Mouse (Mus musculus) liver, adult (tissue): ENCODE measurements around the gene Cox19.

Source experiments
- GATA4 ChIP-seq: IDR thresholded peaks from 2 replicates; pipeline ENCODE4 v1.6.1; 2014; ENCODE audit warnings: mild to moderate bottlenecking, low read length; ENCODE audit not compliant: insufficient replicate concordance

The Cox19 gene

DNA sequence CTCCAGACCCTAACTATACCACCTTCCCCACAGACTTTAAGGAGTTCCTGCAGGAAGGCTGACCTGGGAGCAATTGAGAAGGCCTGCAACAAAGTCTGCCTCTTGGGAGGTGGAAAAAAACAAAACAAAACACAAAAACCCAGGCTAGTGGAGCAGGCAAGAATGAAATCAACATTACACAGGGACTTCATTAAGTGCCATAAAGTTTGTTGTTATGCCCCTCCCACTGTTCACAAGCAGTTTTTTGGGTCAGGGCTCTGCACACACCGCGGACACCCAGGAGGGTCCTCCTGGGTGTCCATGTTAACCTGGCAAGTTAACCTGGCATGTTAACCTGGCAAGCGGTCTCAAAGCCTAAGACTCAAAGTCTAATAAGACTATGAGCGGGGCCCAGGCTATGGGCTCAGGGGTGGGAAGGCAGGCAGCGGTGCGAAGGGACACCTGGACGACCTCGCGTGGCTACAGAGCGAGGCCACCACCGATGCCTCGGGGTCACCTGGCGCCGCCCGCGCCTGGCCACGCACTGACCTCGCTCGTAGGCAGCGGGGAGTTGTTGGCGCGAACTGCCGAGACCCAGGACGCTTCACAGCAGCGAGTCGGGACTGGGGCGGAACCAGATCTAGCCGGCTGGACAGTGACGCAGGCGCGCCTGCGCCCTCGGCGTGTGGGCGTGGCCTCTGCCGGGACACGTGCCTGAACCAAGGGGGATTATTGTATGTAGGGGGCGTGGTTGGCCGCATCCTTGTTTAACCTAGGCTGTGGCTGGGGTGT lies 20.6 kb upstream of the Cox19 start:
- TF ChIP-seq GATA4, result no peak

DNA sequence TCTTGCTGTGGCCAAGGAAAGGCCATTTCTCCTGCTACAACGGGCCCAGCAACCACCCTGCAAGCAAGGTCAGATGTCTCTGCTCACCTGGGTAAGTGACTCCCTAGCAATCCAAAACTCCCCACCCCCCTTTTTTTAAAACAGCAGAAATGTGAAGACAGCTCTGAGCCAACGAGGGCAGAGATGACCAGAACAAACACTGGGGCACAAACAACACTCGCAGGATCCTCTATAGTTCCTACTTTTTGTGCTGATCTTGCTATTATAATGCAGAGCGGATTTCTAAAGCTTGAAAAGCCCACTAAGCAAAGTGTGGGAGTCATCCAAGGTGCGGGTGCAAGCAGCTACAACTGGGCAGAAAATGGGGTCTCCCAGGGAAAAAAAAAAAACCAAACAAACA lies 19.9 kb upstream of the Cox19 start:
- no peak for TF ChIP-seq GATA4

DNA sequence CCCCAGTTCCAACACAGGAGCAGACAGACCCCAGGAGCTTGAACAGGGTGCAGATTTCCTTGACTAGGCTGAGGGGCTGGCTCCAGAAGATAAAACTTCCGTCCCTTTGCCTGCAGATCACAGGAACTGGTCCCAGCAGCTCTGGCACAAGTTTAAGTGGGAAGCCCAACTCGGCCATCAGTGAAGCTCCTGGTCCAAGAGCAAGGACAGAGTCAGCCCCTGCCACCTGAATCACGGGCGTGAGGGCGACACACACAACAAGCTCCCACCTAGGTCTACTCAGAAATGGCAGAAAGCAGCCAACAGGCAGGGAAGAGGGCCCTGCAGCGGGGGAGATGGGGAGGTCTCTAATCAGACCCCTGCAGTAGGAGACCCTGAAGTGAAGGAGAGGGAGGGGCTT lies 19.1 kb upstream of the Cox19 start:
- no peak for TF ChIP-seq GATA4

DNA sequence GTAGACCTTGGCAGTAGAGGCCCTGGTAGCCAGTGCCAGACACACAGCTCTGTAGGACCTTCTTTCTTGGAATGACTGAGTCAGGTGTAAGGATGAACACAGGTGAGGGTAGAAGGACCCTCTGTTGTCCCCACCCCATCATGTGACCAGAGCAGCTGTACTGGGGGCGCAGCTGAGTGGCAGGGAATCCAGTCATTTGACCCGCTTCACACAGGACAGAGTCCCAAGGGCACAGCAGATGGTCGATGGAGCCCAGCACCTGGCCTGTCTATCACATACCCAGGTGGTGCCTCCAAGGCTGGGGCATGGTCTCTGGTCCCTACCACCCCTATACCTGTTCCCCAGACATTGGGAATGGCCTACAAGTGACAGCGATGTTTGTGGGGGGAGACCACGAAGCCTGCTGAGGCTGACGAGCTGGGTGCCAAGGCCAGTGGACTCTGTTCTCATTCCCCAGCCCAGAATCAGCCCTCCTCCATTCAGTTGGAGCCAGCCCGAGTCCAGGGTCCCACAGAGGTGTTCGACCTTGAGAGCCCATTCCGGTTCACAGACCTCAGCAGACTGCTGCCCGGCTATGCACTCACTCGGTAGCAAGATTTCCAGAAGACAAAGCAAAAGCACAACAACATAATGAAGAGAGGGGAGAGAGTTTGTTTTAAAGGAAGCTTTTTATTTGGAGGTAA lies 17.6 kb upstream of the Cox19 start:
- no peak for TF ChIP-seq GATA4

DNA sequence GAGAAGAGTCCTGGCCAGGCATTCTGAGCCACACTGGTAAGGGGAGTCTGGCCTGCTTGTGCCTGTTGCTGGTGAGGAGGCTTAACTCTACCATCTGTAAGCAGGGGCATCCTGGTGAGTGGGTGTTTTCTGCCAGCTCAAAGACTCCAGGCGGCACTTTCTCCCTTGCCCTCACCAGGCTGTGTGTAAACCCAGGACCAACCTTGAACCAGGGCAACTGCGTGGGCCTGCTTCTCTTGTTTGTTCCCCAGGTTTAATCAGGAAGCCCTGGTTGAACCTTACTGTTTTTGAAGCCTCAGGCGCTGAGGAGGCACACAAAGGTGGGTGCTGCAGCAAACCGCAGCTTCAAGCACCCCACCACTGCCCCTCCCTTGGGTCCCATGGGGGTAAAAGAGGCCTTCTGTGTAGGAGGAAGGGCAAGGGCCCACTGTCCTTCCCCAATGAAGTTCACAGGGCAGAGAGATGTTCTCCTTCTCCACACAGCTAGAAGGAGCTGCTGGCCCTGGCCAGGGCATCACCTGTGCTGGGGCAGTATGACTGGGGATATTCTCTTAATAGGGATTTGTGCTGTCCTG lies 16.8 kb upstream of the Cox19 start:
- TF ChIP-seq GATA4, result no peak

DNA sequence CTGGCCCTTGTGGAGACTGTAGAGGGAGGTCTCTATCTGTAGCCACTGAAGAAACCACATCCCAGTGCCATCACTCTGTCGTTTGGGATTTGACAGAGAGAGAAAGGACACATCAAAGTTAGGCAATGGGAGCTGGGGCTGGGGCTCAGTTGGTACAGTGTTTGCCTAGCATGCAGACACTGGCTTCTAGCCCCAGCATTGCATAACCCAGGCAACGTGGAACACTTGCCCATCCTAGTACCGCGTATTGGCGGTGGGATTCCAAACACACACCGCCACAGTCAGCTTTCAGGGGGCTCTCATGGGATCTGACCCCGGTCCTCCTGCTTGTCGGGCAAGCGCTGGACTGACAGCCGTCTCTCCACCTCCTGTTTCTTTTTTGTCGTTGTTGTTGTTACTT lies 15.3 kb upstream of the Cox19 start:
- no peak for TF ChIP-seq GATA4

DNA sequence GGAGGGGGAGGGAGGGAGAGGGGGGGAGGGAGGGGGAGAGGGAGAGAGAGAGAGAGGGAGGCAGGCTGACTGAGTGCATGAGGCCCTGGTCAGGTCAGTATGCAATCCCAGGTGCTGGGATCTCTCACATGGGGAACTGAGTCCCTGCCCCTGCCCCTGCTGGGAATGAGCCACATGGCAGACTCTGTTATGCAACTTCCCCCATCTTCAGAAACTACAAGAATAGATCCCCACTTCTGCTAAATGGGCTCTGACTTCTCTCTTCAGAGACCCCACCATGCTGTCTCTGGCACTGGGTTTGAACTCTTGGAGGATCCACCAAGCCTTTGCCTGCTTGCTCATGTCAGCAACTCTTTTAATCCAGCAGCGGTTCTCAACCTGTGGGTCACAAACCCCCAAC lies 14.6 kb upstream of the Cox19 start:
- TF ChIP-seq GATA4, result no peak

DNA sequence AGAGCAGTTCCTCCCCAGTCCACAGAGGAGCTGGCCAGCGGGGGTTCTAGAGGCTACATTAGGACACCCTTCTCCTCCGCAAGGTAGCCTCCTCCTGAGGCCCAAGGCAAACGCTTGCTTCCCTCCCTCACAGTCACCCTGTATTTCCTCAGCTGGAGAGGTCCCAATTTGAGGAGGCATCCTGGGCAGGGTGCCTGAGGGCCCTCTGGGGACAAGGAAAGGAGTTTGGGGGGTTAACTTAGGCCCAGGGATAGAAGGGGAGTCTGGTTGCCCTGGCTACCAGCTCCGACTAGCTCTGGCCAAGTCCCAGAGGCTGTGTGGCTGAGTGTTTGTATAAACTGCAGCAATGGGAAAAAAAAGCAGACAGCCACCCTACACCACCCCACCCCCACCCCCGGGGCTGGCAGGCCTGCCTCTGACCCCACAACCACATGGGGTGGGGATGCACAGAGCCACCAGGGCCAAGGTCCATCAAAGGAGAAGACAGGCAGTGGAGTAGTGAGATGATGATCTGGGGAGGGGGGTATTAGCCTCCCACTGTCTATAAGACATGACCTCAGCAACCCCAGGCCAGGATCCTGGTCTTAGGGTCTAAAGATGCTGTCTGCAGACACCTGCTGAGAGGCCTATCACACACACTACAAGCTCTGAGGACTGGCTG lies 13.8 kb upstream of the Cox19 start:
- no peak for TF ChIP-seq GATA4

DNA sequence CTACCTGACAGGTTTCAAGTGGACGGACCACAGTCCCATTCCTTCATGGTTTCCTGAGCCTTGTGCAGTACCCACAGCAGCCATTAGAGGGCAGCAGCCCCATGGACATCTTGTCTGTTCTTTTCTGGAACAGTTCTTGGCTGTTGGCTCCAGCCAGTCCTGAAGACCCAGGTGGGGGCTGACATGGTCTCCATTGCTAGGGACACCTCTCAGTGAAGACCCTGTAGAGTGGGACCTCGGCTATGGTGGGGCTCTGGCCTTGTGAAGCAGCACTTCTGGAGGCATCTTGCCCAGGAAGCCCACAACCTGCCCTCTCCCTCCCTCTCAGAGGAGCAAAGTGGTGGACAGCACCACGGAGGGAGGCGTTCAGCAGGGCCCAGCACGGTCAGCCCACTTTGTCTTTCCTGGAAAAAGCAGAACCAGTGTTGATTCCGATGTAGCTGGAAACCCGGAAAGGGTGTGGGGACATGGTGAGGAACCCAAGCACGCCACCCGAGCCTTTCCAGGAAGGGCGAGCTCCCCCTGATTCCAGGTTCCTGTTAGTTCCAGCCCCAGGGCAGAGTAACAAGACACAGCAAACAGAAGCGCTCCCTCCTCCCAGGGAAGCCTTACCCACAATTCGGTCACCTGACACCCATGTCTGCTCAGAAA lies 13.2 kb upstream of the Cox19 start:
- peak; percentile 5; the same call in 1 of the 2 replicates for TF ChIP-seq GATA4

DNA sequence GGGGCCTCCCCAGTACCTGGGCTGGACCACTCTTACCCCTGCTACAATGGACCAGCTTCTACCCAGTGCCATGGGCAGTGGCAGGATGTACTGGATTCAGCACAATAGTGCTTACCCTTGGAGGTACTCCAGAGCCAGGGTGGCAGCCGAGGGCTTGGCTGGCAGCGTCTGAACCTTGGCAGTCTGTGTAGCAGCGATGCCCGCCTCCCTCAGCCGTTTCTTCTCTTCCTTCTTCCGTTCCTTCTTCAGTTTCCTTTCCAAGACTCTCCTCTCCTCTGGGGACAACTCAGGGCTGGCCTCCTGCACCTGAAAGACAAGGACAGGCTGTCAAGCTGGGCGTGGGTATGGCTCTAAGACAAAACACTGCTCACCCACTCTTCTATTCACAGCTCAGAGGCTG lies 12.6 kb upstream of the Cox19 start:
- no peak for TF ChIP-seq GATA4

DNA sequence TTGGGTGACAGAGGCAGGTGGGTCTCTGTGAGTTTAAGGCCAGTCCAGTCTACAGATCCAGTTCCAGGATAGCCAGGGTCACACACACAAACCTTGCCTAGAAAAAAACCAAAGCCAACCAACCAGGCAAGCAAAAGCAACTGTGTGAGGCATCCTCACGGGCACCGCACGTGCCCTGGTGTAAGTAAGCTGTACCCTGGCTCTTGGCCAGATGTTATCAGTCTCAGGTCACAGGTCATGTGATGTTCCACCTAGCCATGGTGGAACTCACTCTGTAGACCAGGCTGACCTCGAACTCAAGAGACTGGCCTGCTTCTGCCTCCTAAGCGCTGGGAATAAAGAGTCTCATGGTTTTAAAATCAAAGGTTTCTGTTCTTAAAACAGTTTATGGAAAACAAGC lies 8.0 kb upstream of the Cox19 start:
- peak; percentile 85; the same call in 1 of the 2 replicates for TF ChIP-seq GATA4

DNA sequence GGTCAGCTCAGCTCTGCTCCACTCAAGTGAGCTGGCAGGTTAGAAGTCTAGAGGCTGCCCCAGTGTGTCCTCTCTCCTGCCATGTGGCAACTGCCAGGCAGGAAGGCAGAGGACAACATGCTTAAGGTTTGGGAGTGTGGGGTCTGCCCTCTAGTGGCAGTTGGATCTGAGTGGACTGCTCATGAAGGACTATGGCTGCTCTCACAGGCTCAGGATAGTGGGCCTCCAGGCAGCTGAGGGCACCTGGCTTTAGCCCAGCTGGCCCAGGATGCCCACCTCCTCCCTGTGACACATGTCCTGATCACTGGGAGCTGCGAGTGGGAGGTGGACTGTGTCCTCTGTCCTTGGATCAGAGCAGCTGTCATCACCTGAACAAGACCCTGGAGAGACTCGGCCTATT lies 7.4 kb upstream of the Cox19 start:
- TF ChIP-seq GATA4, result no peak

DNA sequence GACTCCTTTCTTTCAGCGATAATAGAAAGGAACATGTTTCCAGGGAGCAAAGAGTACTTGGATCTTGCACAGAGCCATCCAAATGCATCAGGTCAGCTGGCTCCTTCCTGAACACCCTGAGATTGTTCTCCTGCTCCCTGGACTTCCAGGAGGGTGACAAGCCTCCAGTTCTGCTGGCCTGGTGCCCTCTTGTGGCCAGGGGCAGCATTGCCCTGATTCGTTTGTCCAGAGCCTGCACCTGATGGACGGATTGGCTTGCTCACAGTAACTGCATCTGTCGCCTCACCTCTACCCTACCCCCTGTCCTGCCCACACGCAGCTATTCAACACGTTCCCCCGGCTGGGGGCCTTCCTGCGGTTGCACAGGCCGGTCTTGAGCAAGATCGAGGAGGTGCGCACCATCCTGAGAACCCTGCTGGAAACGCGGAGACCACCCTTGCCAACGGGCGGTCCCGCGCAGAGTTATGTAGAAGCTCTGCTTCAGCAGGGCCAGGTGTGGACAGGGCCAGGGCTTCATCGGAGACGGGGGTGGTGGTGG lies 4.1 kb upstream of the Cox19 start:
- no peak for TF ChIP-seq GATA4

DNA sequence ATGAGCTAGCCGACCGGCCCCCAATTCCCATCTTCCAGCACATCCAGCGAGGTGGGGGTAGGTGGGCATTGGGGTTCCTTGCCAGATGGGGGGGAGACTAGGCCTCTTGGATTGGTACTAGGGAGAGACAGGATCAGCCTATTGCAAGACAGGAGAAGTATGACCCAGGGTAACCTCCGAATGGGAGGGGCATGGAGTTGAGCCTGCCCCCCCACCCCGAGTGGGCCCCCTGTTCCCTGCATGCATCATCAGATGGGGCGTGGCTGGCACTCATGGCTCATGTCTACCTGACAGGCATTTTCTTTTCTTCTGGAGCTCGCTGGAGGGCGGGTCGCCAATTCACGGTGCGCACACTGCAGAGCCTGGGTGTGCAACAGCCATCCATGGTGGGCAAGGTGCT lies 2.7 kb upstream of the Cox19 start:
- TF ChIP-seq GATA4, result no peak

DNA sequence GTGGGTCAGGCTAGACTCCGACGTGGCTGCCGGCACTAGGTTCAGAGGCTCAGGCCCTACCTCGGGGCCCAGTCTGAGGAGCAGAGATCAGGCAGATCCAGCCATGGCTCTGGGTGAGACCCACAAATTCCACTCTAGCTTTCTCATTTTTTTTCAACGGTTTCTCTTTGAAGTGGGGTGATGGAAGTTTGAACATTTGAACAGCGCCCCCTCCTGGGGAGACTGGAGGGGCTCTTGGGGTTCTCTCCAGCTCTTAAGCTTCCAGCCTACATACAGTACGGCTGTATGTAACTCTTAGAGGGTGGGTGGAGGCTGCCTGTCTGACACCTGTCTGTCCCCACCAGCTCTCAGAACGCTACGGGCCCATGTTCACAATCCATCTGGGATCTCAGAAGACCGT lies 2.3 kb upstream of the Cox19 start:
- no peak for TF ChIP-seq GATA4
